Mouse (Mus musculus) thymus, postnatal 25 days (tissue): Measurements from ENCODE around the gene Gtf2e1.
A peak's percentile ranks its signal among the peaks of the same experiment; 100 is the strongest.

Experiments
- DNase-seq: peaks from one replicate; pipeline ENCODE4 v3.0.0; 2022

Gtf2e1 gene

GRCm38 (mm10) chr16:37539611-37540580, at the start of gene Gtf2e1, which contains the start of gene Rabl3:
TSS of gene Gtf2e1 (minus strand) at chr16:37539789.
TSS of gene Rabl3 (plus strand) at chr16:37539885.
- DNase-seq: peak; percentile 96

GRCm38 (mm10) chr16:37585129-37585563, 45.6 kb upstream of the Gtf2e1 start:
- DNase-seq: no peak

GRCm38 (mm10) chr16:37584218-37585035, 44.8 kb upstream of the Gtf2e1 start:
- DNase-seq: no peak

- no peak for DNase-seq
Observed at GRCm38 (mm10) chr16:37583801-37584200, 44.2 kb upstream of the Gtf2e1 start.

GRCm38 (mm10) chr16:37583306-37583705, 43.7 kb upstream of the Gtf2e1 start:
- DNase-seq: no peak

- DNase-seq: no peak
Observed at GRCm38 (mm10) chr16:37581901-37582300, 42.3 kb upstream of the Gtf2e1 start.

GRCm38 (mm10) chr16:37580651-37581050, 41.1 kb upstream of the Gtf2e1 start:
- no peak for DNase-seq

GRCm38 (mm10) chr16:37579994-37580393, 40.4 kb upstream of the Gtf2e1 start, which contains the start of gene Hgd:
TSS of gene Hgd (plus strand) at chr16:37580153.
- no peak for DNase-seq

GRCm38 (mm10) chr16:37579591-37579990, 40.0 kb upstream of the Gtf2e1 start:
- no peak for DNase-seq

- no peak for DNase-seq
Observed at GRCm38 (mm10) chr16:37575325-37575724, 35.7 kb upstream of the Gtf2e1 start.

- no peak for DNase-seq
Observed at GRCm38 (mm10) chr16:37573061-37573460, 33.5 kb upstream of the Gtf2e1 start.

- no peak for DNase-seq
Observed at GRCm38 (mm10) chr16:37572117-37572754, 32.6 kb upstream of the Gtf2e1 start.

- DNase-seq: no peak
Observed at GRCm38 (mm10) chr16:37571554-37571953, 32.0 kb upstream of the Gtf2e1 start.

- no peak for DNase-seq
Observed at GRCm38 (mm10) chr16:37567113-37568050, 27.8 kb upstream of the Gtf2e1 start.

GRCm38 (mm10) chr16:37566107-37566506, 26.5 kb upstream of the Gtf2e1 start:
- no peak for DNase-seq

GRCm38 (mm10) chr16:37565117-37565516, 25.5 kb upstream of the Gtf2e1 start:
- DNase-seq: no peak

- no peak for DNase-seq
Observed at GRCm38 (mm10) chr16:37562961-37563360, 23.4 kb upstream of the Gtf2e1 start.

GRCm38 (mm10) chr16:37562414-37562813, 22.8 kb upstream of the Gtf2e1 start:
- no peak for DNase-seq

GRCm38 (mm10) chr16:37552824-37553223, 13.2 kb upstream of the Gtf2e1 start:
- no peak for DNase-seq

GRCm38 (mm10) chr16:37550981-37551380, 11.4 kb upstream of the Gtf2e1 start:
- DNase-seq: no peak

- DNase-seq: no peak
Observed at GRCm38 (mm10) chr16:37550266-37550665, 10.7 kb upstream of the Gtf2e1 start.

- no peak for DNase-seq
Observed at GRCm38 (mm10) chr16:37546312-37546711, 6.7 kb upstream of the Gtf2e1 start.
